ENCODE assay signal across 8 mouse cellular contexts in the genomic region with DNA sequence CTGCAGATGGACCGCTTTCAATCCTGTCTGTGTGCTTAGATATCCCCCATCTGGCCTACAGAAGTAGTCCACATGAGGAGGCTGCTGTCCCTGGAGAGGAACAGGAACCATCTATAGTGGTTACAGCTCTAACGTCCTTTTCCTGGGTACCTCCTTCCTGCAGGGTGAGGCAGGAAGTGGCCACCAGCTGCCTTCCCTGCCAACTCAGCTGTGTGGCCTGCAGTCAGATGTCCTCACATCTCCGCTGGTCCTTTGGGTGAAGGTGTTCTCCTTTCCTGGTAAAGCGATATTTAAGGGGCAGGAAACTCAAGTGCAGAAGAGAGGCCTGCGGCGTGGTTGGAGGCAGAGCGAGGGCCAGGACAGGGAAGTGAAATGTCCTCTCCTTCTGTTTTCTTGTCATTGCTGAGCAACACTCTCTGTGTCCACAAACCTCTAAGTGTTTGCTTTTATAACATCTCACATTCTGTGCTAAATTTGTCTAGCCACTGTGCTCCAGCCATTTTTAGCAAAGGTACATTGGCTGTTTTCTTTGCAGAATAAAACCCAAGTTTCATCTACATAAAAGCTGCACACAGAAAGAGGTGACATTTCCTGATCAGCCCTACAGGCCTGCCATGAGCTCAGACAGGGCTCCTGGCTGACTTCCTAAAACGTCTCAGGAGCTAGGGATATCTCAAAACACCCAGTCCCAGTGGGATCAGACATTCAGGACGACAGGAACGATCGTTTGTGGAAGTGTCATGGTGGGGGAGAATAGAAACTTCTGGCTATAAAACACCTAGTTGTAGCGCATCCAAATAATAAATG.
A peak's percentile ranks its signal among the peaks of the same experiment; 100 is the strongest.
DNase-seq lines count a peak whose midpoint lies in the region; ATAC-seq lines count a peak whose summit lies in the region.

No protein-coding gene starts in this region.

- 74% methylated on average over 12 of the region's 12 CpGs for WGBS in stomach, embryonic 15.5 days

- DNase-seq in right cerebral cortex, adult 18-20 months, result peak; percentile 20
- no peak for DNase-seq in right cerebral cortex, postnatal 14 days
- peak; percentile 71 for DNase-seq in heart, adult 8-10 months (ENCODE audit: low spot score)
- peak; percentile 21 to 25 for DNase-seq in left cerebral cortex, adult 18-20 months (ENCODE audit: low spot score in 2 of 2)
- DNase-seq in lung, postnatal 25 days (ENCODE audit: low spot score), result peak; percentile 84
- no peak for DNase-seq in urinary bladder, adult 18-20 months (ENCODE audit: low spot score in 2 of 2)
- DNase-seq in embryo, embryonic 9.5 days (ENCODE audit: extremely low spot score), result no peak

- H3K4me3 ChIP-seq in stomach, embryonic 15.5 days (replicated peaks), result no peak overlapping the region

- H3K9me3 ChIP-seq in stomach, embryonic 15.5 days, result no peaks in the 10 kb centered on the region

- peak overlapping the region; percentile 1; the same call in 1 of the 2 replicates for H3K27ac ChIP-seq in stomach, embryonic 15.5 days

- no peaks in the 10 kb centered on the region for H3K27me3 ChIP-seq in stomach, embryonic 15.5 days (replicated peaks)

- H3K4me1 ChIP-seq in stomach, embryonic 15.5 days, result no peaks in the 10 kb centered on the region

- no peaks in the 10 kb centered on the region for H3K36me3 ChIP-seq in stomach, embryonic 15.5 days

- H3K9ac ChIP-seq in stomach, embryonic 15.5 days, result no peak overlapping the region

- ATAC-seq in stomach, embryonic 15.5 days (ENCODE audit: insufficient read depth, low FRiP score, low read depth), result no peak; the same call in 1 of the 2 replicates

- H3K4me2 ChIP-seq in stomach, embryonic 15.5 days, result no peak overlapping the region

Comparison
In these comparisons a context has a peak if more than half of its experiments do, and no peak if none do; other contexts are left out.
1. DNase-seq: peak in right cerebral cortex, adult 18-20 months (single experiment), heart, adult 8-10 months (single experiment), left cerebral cortex, adult 18-20 months (2 of 2) and lung, postnatal 25 days (single experiment); none in right cerebral cortex, postnatal 14 days (single experiment), urinary bladder, adult 18-20 months (0 of 2) and embryo, embryonic 9.5 days (single experiment).